Mouse (Mus musculus): ENCODE measurements at regions not wholly inside any gene's neighbourhood (a gene's known extent, or its start where the extent isn't known, plus 50 kb on each side); places are given as distances from the start of the nearest gene placed in this dataset.
"Not testable (repeated sequence)": the region's sequence is repeated elsewhere in the genome, so short reads cannot be mapped to it uniquely, and the experiment has no call there.

DNA sequence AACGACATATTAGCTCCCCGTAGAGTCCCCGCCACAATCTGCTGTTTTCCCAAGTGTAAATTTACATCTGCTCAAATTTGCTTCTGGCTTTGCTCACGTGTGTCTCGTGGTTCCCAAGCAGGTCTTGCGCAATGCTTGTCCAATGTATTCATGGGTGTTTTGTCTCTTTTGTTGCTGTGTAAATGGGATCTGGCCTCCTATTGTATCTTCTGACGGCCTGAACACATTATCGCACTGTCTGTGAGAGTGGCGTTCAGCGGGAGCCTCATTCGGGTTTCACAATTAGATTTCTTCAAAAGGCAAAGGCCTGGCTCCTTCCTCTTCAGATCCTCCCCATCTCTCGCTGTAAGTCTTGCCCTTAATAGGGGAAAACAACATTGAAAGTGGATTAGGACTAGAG lies 274.5 kb downstream of the Fam19a5 start:
- Histone ChIP-seq H3K36me3 (ENCODE audit: insufficient read depth, low read length) (no peaks in the 10 kb centered on the region), H3K4me3 (ENCODE audit: low read depth, low read length) (no peak overlapping the region), H3K27ac (ENCODE audit: low read length) (no peak overlapping the region), H3K9ac (replicated peaks; ENCODE audit: low read depth) (no peak overlapping the region), H3K4me2 (replicated peaks; ENCODE audit: low read depth, low read length) (no peak overlapping the region), H3K4me1 (ENCODE audit: insufficient read depth, low read depth, low read length) (no peaks in the 10 kb centered on the region), H3K9me3 (ENCODE audit: low read length) (no peaks in the 10 kb centered on the region), H3K27me3 (replicated peaks; ENCODE audit: insufficient read depth, low read length) (no peaks in the 10 kb centered on the region)
- ATAC-seq (no peak), DNase-seq (ENCODE audit: low spot score) (no peak)
- 83% methylated on average over 12 of the region's 12 CpGs for WGBS
- no peak for TF ChIP-seq CTCF (IDR thresholded peaks at IDR 0.05)
- no peak for TF ChIP-seq EP300 (IDR thresholded peaks at IDR 0.05)

DNA sequence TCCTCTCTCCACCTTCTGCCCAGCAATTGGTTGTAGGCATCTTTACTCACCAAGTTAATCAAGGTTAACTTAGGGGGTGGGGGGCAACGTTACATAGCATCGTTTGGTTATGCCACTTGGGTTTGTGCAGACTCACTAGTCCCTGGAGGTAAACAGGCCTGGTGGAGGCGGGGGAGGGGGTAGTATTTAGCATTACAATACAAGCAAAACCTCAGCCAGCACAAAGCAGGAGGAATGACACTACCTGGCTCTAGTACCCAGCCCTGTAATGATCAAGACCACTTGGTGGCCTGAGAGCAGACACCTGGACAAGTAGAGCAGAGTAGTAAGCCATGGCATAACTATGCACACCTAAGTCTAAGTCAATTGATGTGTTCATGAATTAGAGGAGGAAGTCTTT lies 298.0 kb downstream of the Fam19a5 start:
- Histone ChIP-seq H3K4me2 (replicated peaks; ENCODE audit: low read depth, low read length) (no peak overlapping the region), H3K9ac (replicated peaks; ENCODE audit: low read depth) (no peak overlapping the region), H3K36me3 (ENCODE audit: insufficient read depth, low read length) (no peaks in the 10 kb centered on the region), H3K4me1 (ENCODE audit: insufficient read depth, low read depth, low read length) (no peaks in the 10 kb centered on the region), H3K9me3 (ENCODE audit: low read length) (no peaks in the 10 kb centered on the region), H3K27ac (ENCODE audit: low read length) (no peak overlapping the region), H3K27me3 (replicated peaks; ENCODE audit: insufficient read depth, low read length) (no peaks in the 10 kb centered on the region), H3K4me3 (ENCODE audit: low read depth, low read length) (no peak overlapping the region)
- TF ChIP-seq CTCF (IDR thresholded peaks at IDR 0.05), result no peak
- no peak for TF ChIP-seq EP300 (IDR thresholded peaks at IDR 0.05)
- WGBS, result 34% methylated on average over 3 of the region's 3 CpGs
- ATAC-seq (no peak), DNase-seq (ENCODE audit: low spot score) (no peak)

DNA sequence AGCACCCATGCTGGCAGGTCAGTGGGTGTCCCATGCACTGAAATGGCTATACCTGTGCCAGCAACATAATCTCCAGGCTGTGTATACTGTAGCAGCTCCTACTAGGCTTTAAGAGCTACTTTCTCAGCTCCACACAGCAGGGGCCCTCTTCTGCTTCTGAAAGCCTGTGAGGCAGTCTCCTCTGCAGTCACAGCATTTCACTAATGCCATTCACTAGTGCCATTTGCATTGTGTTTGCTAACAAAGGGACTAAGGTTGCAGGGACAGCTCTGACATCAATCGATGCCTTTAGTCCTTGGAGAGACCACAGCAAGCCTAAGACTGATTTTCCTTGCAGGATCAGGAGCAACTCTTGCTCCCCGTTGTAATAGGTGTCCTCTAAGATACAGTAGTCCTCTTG lies 315.0 kb downstream of the Fam19a5 start:
- no peak for ATAC-seq
- Histone ChIP-seq H3K36me3 (ENCODE audit: insufficient read depth, low read length) (no peaks in the 10 kb centered on the region), H3K27ac (ENCODE audit: low read length) (no peak overlapping the region), H3K4me3 (ENCODE audit: low read depth, low read length) (no peak overlapping the region), H3K4me1 (ENCODE audit: insufficient read depth, low read depth, low read length) (no peaks in the 10 kb centered on the region), H3K27me3 (replicated peaks; ENCODE audit: insufficient read depth, low read length) (no peaks in the 10 kb centered on the region), H3K9ac (replicated peaks; ENCODE audit: low read depth) (no peak overlapping the region), H3K9me3 (ENCODE audit: low read length) (no peaks in the 10 kb centered on the region), H3K4me2 (replicated peaks; ENCODE audit: low read depth, low read length) (no peak overlapping the region)
- WGBS, result 28% methylated on average over 2 of the region's 2 CpGs
- TF ChIP-seq CTCF (IDR thresholded peaks at IDR 0.05), result no peak
- no peak for TF ChIP-seq EP300 (IDR thresholded peaks at IDR 0.05)
- DNase-seq (ENCODE audit: low spot score), result no peak

DNA sequence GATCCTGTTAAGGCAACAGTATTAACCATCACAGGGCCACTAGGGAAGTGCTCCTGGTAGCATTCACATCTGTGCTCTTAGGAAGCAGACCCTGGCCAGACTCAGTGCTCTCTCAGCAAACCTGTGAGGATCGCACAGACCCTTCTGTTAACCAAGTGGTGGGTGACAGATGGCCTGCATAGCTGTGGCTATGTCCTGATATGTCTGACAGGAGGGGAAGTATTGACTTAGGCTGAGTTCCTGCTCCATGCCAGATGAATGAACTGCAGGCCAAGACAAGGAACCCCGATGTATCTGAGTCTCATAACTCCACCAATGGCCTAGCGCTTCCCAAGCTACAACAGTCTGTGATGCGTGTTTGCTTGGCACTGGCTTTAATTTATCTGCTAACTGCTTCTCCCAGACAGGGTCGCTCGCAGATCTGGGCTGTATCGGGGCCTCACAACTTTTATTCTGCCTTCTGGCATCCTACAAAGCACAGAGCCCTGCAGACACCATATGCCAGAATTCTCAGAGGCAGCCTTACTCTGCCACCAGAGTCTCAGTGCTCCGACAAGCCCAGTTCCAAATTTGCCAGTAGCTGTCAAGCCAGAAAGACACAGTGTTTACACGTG lies 332.3 kb downstream of the Fam19a5 start:
- no peak for TF ChIP-seq EP300 (IDR thresholded peaks at IDR 0.05)
- no peak for TF ChIP-seq CTCF (IDR thresholded peaks at IDR 0.05)
- ATAC-seq (no peak), DNase-seq (ENCODE audit: low spot score) (no peak)
- Histone ChIP-seq H3K36me3 (ENCODE audit: insufficient read depth, low read length) (no peaks in the 10 kb centered on the region), H3K4me2 (replicated peaks; ENCODE audit: low read depth, low read length) (no peak overlapping the region), H3K27me3 (replicated peaks; ENCODE audit: insufficient read depth, low read length) (no peaks in the 10 kb centered on the region), H3K9me3 (ENCODE audit: low read length) (no peaks in the 10 kb centered on the region), H3K4me3 (ENCODE audit: low read depth, low read length) (no peak overlapping the region), H3K4me1 (ENCODE audit: insufficient read depth, low read depth, low read length) (no peaks in the 10 kb centered on the region), H3K27ac (ENCODE audit: low read length) (no peak overlapping the region), H3K9ac (replicated peaks; ENCODE audit: low read depth) (no peak overlapping the region)
- WGBS, result 62% methylated on average over 9 of the region's 9 CpGs

DNA sequence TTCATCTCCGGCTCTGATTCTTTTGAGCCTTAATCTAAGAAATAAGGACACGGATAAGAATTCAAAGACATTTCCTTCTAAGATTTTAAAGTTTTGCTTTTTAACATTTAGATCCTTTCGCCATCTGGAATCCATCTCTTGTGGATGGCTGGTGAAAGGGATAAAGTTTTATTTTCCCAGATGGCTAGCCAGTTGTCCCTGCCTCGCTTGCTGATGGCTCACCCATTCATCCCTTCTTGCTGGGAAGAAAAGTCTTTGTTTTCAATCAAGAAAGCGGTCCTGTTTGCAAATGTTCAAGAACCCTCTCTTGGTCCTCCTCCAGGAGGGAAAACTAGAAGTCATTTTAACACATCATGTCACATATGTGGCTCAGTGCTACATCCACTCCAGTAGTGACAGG lies 346.8 kb downstream of the Fam19a5 start:
- no peaks in the 10 kb centered on the region for H3K4me1 ChIP-seq (ENCODE audit: insufficient read depth, low read depth, low read length)
- H3K4me2 ChIP-seq (replicated peaks; ENCODE audit: low read depth, low read length), result no peak overlapping the region
- WGBS, result 81% methylated on average over 5 of the region's 5 CpGs
- no peaks in the 10 kb centered on the region for H3K9me3 ChIP-seq (ENCODE audit: low read length)
- H3K27ac ChIP-seq (ENCODE audit: low read length), result no peak overlapping the region
- H3K9ac ChIP-seq (replicated peaks; ENCODE audit: low read depth), result no peak overlapping the region
- ATAC-seq (no peak), DNase-seq (ENCODE audit: low spot score) (no peak)
- H3K27me3 ChIP-seq (replicated peaks; ENCODE audit: insufficient read depth, low read length), result no peaks in the 10 kb centered on the region
- no peak for TF ChIP-seq CTCF (IDR thresholded peaks at IDR 0.05)
- no peak for TF ChIP-seq EP300 (IDR thresholded peaks at IDR 0.05)
- no peaks in the 10 kb centered on the region for H3K36me3 ChIP-seq (ENCODE audit: insufficient read depth, low read length)
- H3K4me3 ChIP-seq (ENCODE audit: low read depth, low read length), result no peak overlapping the region

DNA sequence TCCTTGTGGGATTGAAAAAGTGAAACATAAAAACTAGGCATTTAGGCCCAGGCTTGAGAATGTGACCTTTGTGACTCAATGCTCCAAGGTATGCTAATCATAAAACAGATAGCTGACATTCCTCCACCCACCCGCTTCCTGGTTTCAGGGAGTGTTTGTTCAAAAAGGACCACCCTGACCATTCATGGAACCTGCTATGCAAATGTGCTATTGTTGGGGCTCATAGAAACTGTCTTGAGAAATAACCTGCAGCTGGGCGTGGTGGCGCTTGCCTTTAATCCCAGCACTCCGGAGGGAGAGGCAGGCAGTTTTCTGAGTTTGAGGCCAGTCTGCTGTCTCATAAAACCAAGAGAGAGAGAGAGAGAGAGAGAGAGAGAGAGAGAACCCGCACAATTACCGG lies 350.8 kb downstream of the Fam19a5 start:
- not testable (repeated sequence) for H3K4me1 ChIP-seq (ENCODE audit: insufficient read depth, low read depth, low read length)

DNA sequence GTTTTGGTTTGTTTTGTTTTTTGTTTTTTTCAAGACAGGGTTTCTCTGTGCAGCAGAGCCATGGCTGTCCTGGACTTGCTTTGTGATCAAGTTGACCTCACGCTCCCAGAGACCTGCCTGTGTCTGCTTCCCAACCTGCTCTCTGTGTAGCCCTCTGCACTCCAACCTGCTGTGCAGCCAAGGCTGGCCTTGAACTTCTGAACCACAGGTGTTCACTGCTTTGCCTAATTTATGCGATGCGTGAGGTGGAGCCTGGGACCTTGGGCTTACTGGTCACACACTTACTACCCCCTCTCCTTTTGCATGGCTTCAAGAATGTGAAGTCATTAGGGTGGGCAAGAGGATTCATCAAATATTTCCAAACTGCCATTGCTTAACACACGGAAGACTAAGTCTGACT lies 354.6 kb downstream of the Fam19a5 start:
- Histone ChIP-seq H3K4me3 (ENCODE audit: low read depth, low read length) (no peak overlapping the region), H3K36me3 (ENCODE audit: insufficient read depth, low read length) (no peaks in the 10 kb centered on the region), H3K27ac (ENCODE audit: low read length) (no peak overlapping the region), H3K9me3 (ENCODE audit: low read length) (no peaks in the 10 kb centered on the region), H3K4me1 (ENCODE audit: insufficient read depth, low read depth, low read length) (no peaks in the 10 kb centered on the region), H3K4me2 (replicated peaks; ENCODE audit: low read depth, low read length) (no peak overlapping the region), H3K9ac (replicated peaks; ENCODE audit: low read depth) (no peak overlapping the region), H3K27me3 (replicated peaks; ENCODE audit: insufficient read depth, low read length) (no peaks in the 10 kb centered on the region)
- ATAC-seq, result no peak
- no peak for TF ChIP-seq CTCF (IDR thresholded peaks at IDR 0.05)
- no peak for TF ChIP-seq EP300 (IDR thresholded peaks at IDR 0.05)
- 75% methylated on average over 4 of the region's 4 CpGs for WGBS
- DNase-seq (ENCODE audit: low spot score), result no peak

More for the DNA sequence above, 350.8 kb downstream of the Fam19a5 start:
- not testable (repeated sequence) for H3K27me3 ChIP-seq (replicated peaks; ENCODE audit: insufficient read depth, low read length); DNase-seq (ENCODE audit: low spot score); H3K36me3 ChIP-seq (ENCODE audit: insufficient read depth, low read length); H3K4me2 ChIP-seq (replicated peaks; ENCODE audit: low read depth, low read length); ATAC-seq; H3K4me3 ChIP-seq (ENCODE audit: low read depth, low read length); H3K9me3 ChIP-seq (ENCODE audit: low read length); H3K9ac ChIP-seq (replicated peaks; ENCODE audit: low read depth); H3K27ac ChIP-seq (ENCODE audit: low read length)
- WGBS, result 82% methylated on average over 6 of the region's 6 CpGs

Measured in lung, postnatal 0 days (tissue).